Mouse (Mus musculus) kidney, adult 2 months (tissue): ENCODE data around the gene Cacfd1. TPM values are rescaled to one million over a fixed set of nuclear protein-coding genes. Genes with fewer than 3 reads are reported as not detected.

Experiments
- DNase-seq: peaks from one replicate; pipeline ENCODE4 v3.0.0; 2021
- H3K27ac ChIP-seq: fragments of 200-500 bp; 2 replicates; pipeline ENCODE4 v1.5.1; 2012; ENCODE audit warnings: low read depth, low read length, control low read depth, inconsistent platforms; ENCODE audit not compliant: insufficient read depth
- H3K27me3 ChIP-seq: fragments of 200-500 bp; replicated peaks from 2 replicates; pipeline ENCODE4 v1.6.1; 2012; ENCODE audit warnings: mild to moderate bottlenecking, moderate library complexity, low read length, inconsistent platforms; ENCODE audit not compliant: control insufficient read depth, insufficient read depth
- H3K36me3 ChIP-seq: fragments of 200-500 bp; 2 replicates; pipeline ENCODE4 v1.6.1; 2012; ENCODE audit warnings: mild to moderate bottlenecking, moderate library complexity, low read length, inconsistent platforms; ENCODE audit not compliant: control insufficient read depth, insufficient read depth
- H3K4me1 ChIP-seq: fragments of 200-500 bp; 2 replicates; pipeline ENCODE4 v1.6.1; 2011; ENCODE audit warnings: low read length; ENCODE audit not compliant: control insufficient read depth, insufficient read depth
- H3K4me3 ChIP-seq: fragments of 200-500 bp; 2 replicates; pipeline ENCODE4 v1.5.1; 2011; ENCODE audit warnings: mild to moderate bottlenecking, low read depth, low read length, control low read depth; ENCODE audit not compliant: insufficient read depth
- CTCF ChIP-seq: fragments of 200-500 bp; conservative IDR thresholded peaks from 2 replicates; pipeline ENCODE4 v1.5.1; 2011; ENCODE audit warnings: low read depth, mild to moderate bottlenecking, control low read depth, low read length, moderate library complexity, mixed read lengths; ENCODE audit not compliant: insufficient read depth, insufficient read length
- POLR2A ChIP-seq: fragments of 200-500 bp; IDR thresholded peaks from one replicate; pipeline ENCODE4 v1.6.1; 2011; ENCODE audit warnings: low read depth, low read length, control low read depth
- WGBS: fragments of 180-500 bp; shearing (Covaris S2); methylation state at CpG from one replicate; pipeline ENCODE4 v1.1.7; 2018; 5-methylcytosine and 5-hydroxymethylcytosine counted together
- polyA plus RNA-seq: library from polyadenylated mRNA; depleted of rRNA; stranded (reverse); fragments of >200 nt; gene quantifications from 2 replicates; pipeline ENCODE4 v1.2.3, GENCODE M21; 2012; rRNA removed

Cacfd1 gene
- 70.2 and 72.7 TPM in 2 replicates for polyA plus RNA-seq

GRCm38 (mm10) chr2:27009714-27010244 is at the start of gene Cacfd1:
Gene Cacfd1 (plus strand): TSS chr2:27009926.
- Histone ChIP-seq H3K27me3 (no peaks in the 10 kb centered on the region), H3K4me3 (peak within 1 kb of the TSS; percentile 77), H3K4me1 (peaks cover 14% of the 10 kb centered on the region; the same call in 1 of the 2 replicates), H3K27ac (peak within 1 kb of the TSS; percentile 64), H3K36me3 (no peaks in the 10 kb centered on the region)
- under 1% methylated on average over 43 of the region's 43 CpGs for WGBS
- TF ChIP-seq POLR2A: peak; percentile 8
- no peak for TF ChIP-seq CTCF
- peak; percentile 93 for DNase-seq

GRCm38 (mm10) chr2:26960756-26961155 is 49.0 kb upstream of the Cacfd1 start:
- H3K27me3 ChIP-seq: no peaks in the 10 kb centered on the region
- 38% methylated on average over 4 of the region's 4 CpGs for WGBS
- no peak overlapping the region for H3K27ac ChIP-seq
- H3K4me1 ChIP-seq: peaks cover 16% of the 10 kb centered on the region; the same call in 1 of the 2 replicates
- TF ChIP-seq CTCF (peak; percentile 58), POLR2A (no peak)
- peak; percentile 48 for DNase-seq
- H3K36me3 ChIP-seq: peaks cover 4% of the 10 kb centered on the region; the same call in 1 of the 2 replicates
- H3K4me3 ChIP-seq: no peak overlapping the region

GRCm38 (mm10) chr2:26963923-26964723 is 45.6 kb upstream of the Cacfd1 start, which contains the start of gene Rexo4:
Gene Rexo4 (minus strand): TSS chr2:26964386.
- WGBS: under 1% methylated on average over 50 of the region's 50 CpGs
- peak; percentile 96 for DNase-seq
- TF ChIP-seq POLR2A: peak; percentile 72
- no peak for TF ChIP-seq CTCF

GRCm38 (mm10) chr2:26964724-26965370 is 44.9 kb upstream of the Cacfd1 start:
- Histone ChIP-seq H3K4me3 (peak overlapping the region; percentile 82), H3K27ac (peak overlapping the region; percentile 99), H3K27me3 (no peaks in the 10 kb centered on the region), H3K4me1 (peaks cover 8% of the 10 kb centered on the region; the same call in 1 of the 2 replicates), H3K36me3 (no peaks in the 10 kb centered on the region)
- TF ChIP-seq CTCF (no peak), POLR2A (no peak)
- WGBS: 15% methylated on average over 14 of the region's 14 CpGs
- no peak for DNase-seq

More at GRCm38 (mm10) chr2:26963923-26964723, 45.6 kb upstream of the Cacfd1 start, which contains the start of gene Rexo4:
- Histone ChIP-seq H3K36me3 (no peaks in the 10 kb centered on the region), H3K4me3 (peak within 1 kb of the TSS; percentile 82), H3K4me1 (peaks cover 8% of the 10 kb centered on the region; the same call in 1 of the 2 replicates), H3K27ac (peak within 1 kb of the TSS; percentile 99), H3K27me3 (no peaks in the 10 kb centered on the region)

- DNase-seq: no peak
- H3K27me3 ChIP-seq: no peaks in the 10 kb centered on the region
- H3K4me1 ChIP-seq: peaks cover 8% of the 10 kb centered on the region; the same call in 1 of the 2 replicates
- no peak overlapping the region for H3K27ac ChIP-seq
- no peaks in the 10 kb centered on the region for H3K36me3 ChIP-seq
- H3K4me3 ChIP-seq: no peak overlapping the region
- 81% methylated on average over 2 of the region's 2 CpGs for WGBS
- TF ChIP-seq CTCF: no peak
- TF ChIP-seq POLR2A: no peak
These were observed 42.5 kb upstream of the Cacfd1 start for GRCm38 (mm10) chr2:26967262-26967661.

GRCm38 (mm10) chr2:26973116-26973515 is 36.6 kb upstream of the Cacfd1 start, which contains the start of gene Adamts13:
Gene Adamts13 (plus strand): TSS chr2:26973416.
- WGBS: 76% methylated on average over 3 of the region's 3 CpGs
- H3K36me3 ChIP-seq: no peaks in the 10 kb centered on the region
- H3K27ac ChIP-seq: no peak within 1 kb of the TSS
- TF ChIP-seq POLR2A (no peak), CTCF (no peak)
- no peaks in the 10 kb centered on the region for H3K4me1 ChIP-seq
- DNase-seq: no peak
- H3K4me3 ChIP-seq: no peak within 1 kb of the TSS
- no peaks in the 10 kb centered on the region for H3K27me3 ChIP-seq
